Mouse (Mus musculus) left cerebral cortex, adult 2 months (tissue): ENCODE results near the gene Ttll10. TPM values are rescaled to one million over a fixed set of nuclear protein-coding genes. Genes with fewer than 3 reads are reported as not detected.
A peak's percentile ranks its signal among the peaks of the same experiment; 100 is the strongest.

Experiments used
- DNase-seq, 2 experiments: peaks; one replicate each; pipeline ENCODE4 v3.0.0; 2021 to 2022; ENCODE audit warnings: low spot score in 2 of 2, mixed read lengths in 1 of 2; ENCODE audit errors: extremely low spot score in 1 of 2
- H3K27ac ChIP-seq: fragments of 200-600 bp; 2 replicates; pipeline ENCODE4 v1.8.1; 2022
- H3K4me3 ChIP-seq: fragments of 200-600 bp; 2 replicates; pipeline ENCODE4 v1.8.1; 2022
- CTCF ChIP-seq: fragments of 200-600 bp; IDR thresholded peaks from 2 replicates; pipeline ENCODE4 v1.8.1; 2022; ENCODE audit warnings: antibody characterized with exemption, mild to moderate bottlenecking, moderate library complexity
- intact Hi-C: fragments of 180-260 bp; cut with DNase I; formaldehyde crosslinking; loops from one replicate; pipeline ENCODE4 v1.15.1; 2025
- long read RNA-seq, 2 experiments: library from polyadenylated mRNA; stranded (forward); transcript quantifications; one replicate each; pipeline ENCODE4 v2.0.0; 2021; ENCODE audit warnings: borderline mapping rate in 2 of 2
- total RNA-seq, 2 experiments: library from RNA; stranded (reverse); gene quantifications; 2 replicates each; pipeline ENCODE4 v1.2.3; 2021

Ttll10 gene
- total RNA-seq, result under 1 TPM in 1 of 2 experiments, not detected in 1; 0.79 TPM
- long read RNA-seq, experiment 1, result 0 reads
- long read RNA-seq, experiment 2, result 0 reads

DNA sequence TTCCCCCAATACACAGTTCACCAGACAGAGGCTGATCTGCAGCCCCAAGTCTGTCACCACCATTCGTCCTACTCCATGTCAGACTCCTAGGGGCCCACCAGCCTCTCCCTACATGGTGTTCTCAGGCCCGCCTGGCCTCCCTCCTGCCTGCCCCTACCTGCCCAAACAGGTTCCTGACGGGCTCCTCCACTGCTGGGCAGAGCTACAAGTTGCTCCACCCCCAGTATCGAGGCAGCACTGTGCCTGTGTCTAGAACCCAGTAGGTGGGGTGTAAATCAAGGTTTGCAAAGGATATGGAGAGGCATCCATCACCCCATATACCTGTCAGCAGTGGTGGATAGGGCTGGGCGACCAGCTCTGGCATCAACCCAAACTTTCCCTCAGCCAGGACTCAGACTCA is at the start of gene Ttll10:
Gene Ttll10, minus strand, starts transcription at position 154 of the 400 bp plus-strand sequence.
- H3K4me3 ChIP-seq, result no peak within 1 kb of the TSS
- intact Hi-C loops, result no loop called here
- TF ChIP-seq CTCF, result no peak
- no peak for DNase-seq
- H3K27ac ChIP-seq, result no peak within 1 kb of the TSS

DNA sequence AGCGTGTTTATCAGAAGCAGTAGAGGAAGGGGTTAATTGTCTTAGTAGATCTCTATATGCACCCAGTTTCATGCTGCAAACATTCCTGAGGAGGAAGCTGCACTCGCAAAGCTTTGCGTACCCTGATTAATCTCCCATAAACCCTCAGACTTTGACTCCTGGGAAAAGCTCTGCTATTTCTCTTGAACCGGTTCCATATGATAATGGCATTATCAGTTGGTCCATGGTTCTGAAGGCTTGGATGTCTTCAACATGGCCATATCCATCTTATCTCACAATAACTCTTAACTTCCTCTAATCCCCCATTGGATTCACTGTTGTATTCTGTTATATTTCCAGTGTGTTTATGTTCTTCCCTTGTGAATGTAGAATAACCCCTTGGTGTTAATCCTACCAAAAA is 44.1 kb upstream of the Ttll10 start:
- no peak for DNase-seq
- H3K4me3 ChIP-seq, result no peak overlapping the region
- H3K27ac ChIP-seq, result no peak overlapping the region
- intact Hi-C loops, result loop anchor here (5.0 kb wide), 1 partner anchor 141 kb away; the partner anchor contains the start of gene C1qtnf12
- TF ChIP-seq CTCF, result no peak

GRCm38 (mm10) chr4:156101481-156101903 is 42.3 kb upstream of the Ttll10 start:
- no peak overlapping the region for H3K4me3 ChIP-seq
- TF ChIP-seq CTCF, result peak; percentile 37
- H3K27ac ChIP-seq, result no peak overlapping the region
- DNase-seq, result no peak
- intact Hi-C loops, result loop anchor here (5.0 kb wide), 1 partner anchor 139 kb away; the partner anchor contains the start of gene C1qtnf12

DNA sequence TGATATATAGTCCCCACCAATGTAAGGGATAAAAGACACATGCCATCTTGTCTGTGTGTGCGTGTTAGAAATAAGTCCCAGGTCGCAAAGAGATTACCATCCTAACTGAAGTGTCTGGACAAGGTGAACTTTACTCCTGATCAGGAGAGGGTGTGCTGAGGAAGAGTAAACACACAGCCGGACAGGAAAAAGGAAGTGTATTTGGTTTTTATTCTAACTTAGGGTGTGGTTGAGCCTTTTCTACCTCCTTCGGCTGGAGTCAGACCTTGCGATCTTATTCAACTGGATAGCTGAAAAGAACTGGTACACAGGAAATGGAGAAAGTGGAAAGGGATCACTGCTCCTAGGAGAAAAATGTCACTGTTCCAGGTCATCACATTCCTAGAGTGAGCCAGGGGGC is 41.3 kb upstream of the Ttll10 start:
- DNase-seq, result no peak
- no peak overlapping the region for H3K4me3 ChIP-seq
- intact Hi-C loops, result loop anchor here (5.0 kb wide), 1 partner anchor 138 kb away; the partner anchor contains the start of gene C1qtnf12
- no peak overlapping the region for H3K27ac ChIP-seq
- no peak for TF ChIP-seq CTCF

GRCm38 (mm10) chr4:156099427-156099826 is 40.2 kb upstream of the Ttll10 start:
- Histone ChIP-seq H3K27ac (no peak overlapping the region), H3K4me3 (no peak overlapping the region)
- TF ChIP-seq CTCF, result no peak
- intact Hi-C loops, result no loop called here
- DNase-seq, result no peak

- no peak for TF ChIP-seq CTCF
- no peak overlapping the region for H3K27ac ChIP-seq
- intact Hi-C loops, result no loop called here
- DNase-seq, result no peak
- no peak overlapping the region for H3K4me3 ChIP-seq
Measured at GRCm38 (mm10) chr4:156097770-156098366, 38.7 kb upstream of the Ttll10 start.

- intact Hi-C loops, result no loop called here
- Histone ChIP-seq H3K4me3 (no peak overlapping the region), H3K27ac (no peak overlapping the region)
- TF ChIP-seq CTCF, result no peak
- no peak for DNase-seq
Measured at GRCm38 (mm10) chr4:156096191-156096590, 37.0 kb upstream of the Ttll10 start.

GRCm38 (mm10) chr4:156093758-156094157 is 34.5 kb upstream of the Ttll10 start:
- Histone ChIP-seq H3K4me3 (no peak overlapping the region), H3K27ac (no peak overlapping the region)
- intact Hi-C loops, result no loop called here
- no peak for DNase-seq
- TF ChIP-seq CTCF, result no peak

- no peak for TF ChIP-seq CTCF
- intact Hi-C loops, result no loop called here
- Histone ChIP-seq H3K27ac (no peak overlapping the region), H3K4me3 (no peak overlapping the region)
- no peak for DNase-seq
Measured at GRCm38 (mm10) chr4:156092765-156093164, 33.6 kb upstream of the Ttll10 start.

- no peak for DNase-seq
- intact Hi-C loops, result no loop called here
- TF ChIP-seq CTCF, result no peak
- no peak overlapping the region for H3K27ac ChIP-seq
- no peak overlapping the region for H3K4me3 ChIP-seq
Measured at GRCm38 (mm10) chr4:156091236-156091635, 32.0 kb upstream of the Ttll10 start.

DNA sequence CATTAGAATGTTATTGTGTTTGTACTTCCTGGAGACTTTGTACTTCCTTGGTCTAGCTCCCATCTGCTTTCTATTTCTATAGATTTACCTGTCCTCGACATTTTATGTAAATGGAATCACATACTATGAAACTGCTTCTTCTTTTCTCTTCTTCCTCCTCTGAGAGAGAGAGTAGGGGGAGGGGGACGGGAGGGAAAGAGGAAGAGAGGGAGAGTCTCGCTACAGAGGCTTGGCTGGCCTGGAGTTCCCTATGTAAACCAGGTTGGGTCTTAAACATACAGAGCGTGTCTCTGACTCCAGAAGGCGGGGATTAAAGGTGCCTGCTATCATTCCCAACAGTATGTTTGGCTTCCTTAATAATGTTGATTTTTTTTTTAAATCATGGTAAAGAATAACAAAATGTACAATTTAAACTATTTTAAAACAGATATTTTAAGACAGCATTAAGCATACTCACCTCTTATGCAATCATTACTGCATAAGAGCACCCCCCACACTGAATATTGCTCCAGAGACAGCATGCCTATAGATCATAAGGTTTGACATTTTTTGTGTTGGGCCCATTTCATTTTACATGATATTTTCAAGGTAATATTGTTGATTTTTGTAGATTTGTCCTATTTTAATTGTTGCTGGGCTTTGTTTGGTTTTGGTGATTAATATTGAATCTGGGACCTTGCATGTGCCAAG is 28.3 kb upstream of the Ttll10 start:
- Histone ChIP-seq H3K27ac (no peak overlapping the region), H3K4me3 (no peak overlapping the region)
- no peak for DNase-seq
- intact Hi-C loops, result no loop called here
- TF ChIP-seq CTCF, result no peak

GRCm38 (mm10) chr4:156085256-156085655 is 26.0 kb upstream of the Ttll10 start:
- DNase-seq, result no peak
- Histone ChIP-seq H3K4me3 (no peak overlapping the region), H3K27ac (no peak overlapping the region)
- no peak for TF ChIP-seq CTCF
- intact Hi-C loops, result no loop called here
